Mouse (Mus musculus) testis, adult 2 months (tissue): Measurements from ENCODE around the gene Rp9. TPM values are rescaled to one million over a fixed set of nuclear protein-coding genes. Genes with fewer than 3 reads are reported as not detected.

Experiments used
- H3K27ac ChIP-seq: fragments of 200-500 bp; 2 replicates; pipeline ENCODE4 v1.5.1; 2012; ENCODE audit warnings: low read depth, low read length; ENCODE audit not compliant: control insufficient read depth, insufficient read depth
- H3K27me3 ChIP-seq: fragments of 200-500 bp; 2 replicates; pipeline ENCODE4 v1.6.1; 2012; ENCODE audit warnings: mild to moderate bottlenecking, low read length, moderate library complexity; ENCODE audit not compliant: control insufficient read depth, insufficient read depth
- H3K36me3 ChIP-seq: fragments of 200-500 bp; 2 replicates; pipeline ENCODE4 v1.6.1; 2012; ENCODE audit warnings: mild to moderate bottlenecking, low read length; ENCODE audit not compliant: control insufficient read depth, insufficient read depth
- H3K4me1 ChIP-seq: fragments of 200-500 bp; 2 replicates; pipeline ENCODE4 v1.6.1; 2012; ENCODE audit warnings: low read length; ENCODE audit not compliant: control insufficient read depth, insufficient read depth
- H3K4me3 ChIP-seq: fragments of 200-500 bp; 2 replicates; pipeline ENCODE4 v1.5.1; 2012; ENCODE audit warnings: low read depth, mild to moderate bottlenecking, low read length, moderate library complexity, mixed read lengths; ENCODE audit not compliant: control insufficient read depth
- CTCF ChIP-seq: fragments of 200-500 bp; IDR thresholded peaks from 2 replicates; pipeline ENCODE4 v1.5.1; 2012; ENCODE audit warnings: low read depth, mild to moderate bottlenecking, inconsistent platforms, low read length, moderate library complexity; ENCODE audit not compliant: control insufficient read depth, insufficient read depth, insufficient replicate concordance
- POLR2A ChIP-seq: fragments of 200-500 bp; IDR thresholded peaks from 2 replicates; pipeline ENCODE4 v1.6.1; 2012; ENCODE audit warnings: low read depth, mild to moderate bottlenecking, inconsistent platforms, low read length, moderate library complexity; ENCODE audit not compliant: control insufficient read depth
- polyA plus RNA-seq: library from polyadenylated mRNA; depleted of rRNA; stranded (reverse); fragments of >200 nt; gene quantifications from 2 replicates; pipeline ENCODE4 v1.2.3, GENCODE M21; 2012; rRNA removed

Rp9 gene
- polyA plus RNA-seq, 1 experiment: 96.7 TPM

- no peak overlapping the region for H3K27ac ChIP-seq
- H3K4me3 ChIP-seq: no peak overlapping the region
- H3K4me1 ChIP-seq: no peaks in the 10 kb centered on the region
- peaks cover 2% of the 10 kb centered on the region for H3K36me3 ChIP-seq
- no peak for TF ChIP-seq POLR2A
- TF ChIP-seq CTCF: no peak
- H3K27me3 ChIP-seq: no peaks in the 10 kb centered on the region
These were observed 103.3 kb downstream of the Rp9 start for GRCm38 (mm10) chr9:22366221-22366620.

Other genes starting within 250 kb of the Rp9 start
- 8.5 and 9.4 TPM in 2 replicates for gene Zfp809, start 244.0 kb downstream of the Rp9 start, polyA plus RNA-seq
- 0.02 and 0.05 TPM in 2 replicates for gene Zfp599, start 209.8 kb downstream of the Rp9 start, polyA plus RNA-seq
- gene Zfp810, start 162.1 kb downstream of the Rp9 start, polyA plus RNA-seq: 2.5 and 2.6 TPM in 2 replicates
- 5.1 and 6.3 TPM in 2 replicates for gene Anln, start 80.6 kb downstream of the Rp9 start, polyA plus RNA-seq
- gene 9530077C05Rik, start 58.2 kb downstream of the Rp9 start, polyA plus RNA-seq: 43.0 and 44.2 TPM in 2 replicates
- not detected in 2 replicates for gene Gm17545, start 15.5 kb downstream of the Rp9 start, polyA plus RNA-seq
- gene Bbs9, start 6.0 kb upstream of the Rp9 start, polyA plus RNA-seq: 49.7 and 55.3 TPM in 2 replicates